Mouse (Mus musculus): Measurements from ENCODE around the gene Ptpn13.

GRCm38 (mm10) chr5:103541542-103541941 is 116.5 kb downstream of the Ptpn13 start:
- TF ChIP-seq POLR2A (IDR thresholded peaks at IDR 0.05; ENCODE audit: control insufficient read depth, extremely low read depth, insufficient read depth, low read length, poor library complexity) (no peak), CTCF (IDR thresholded peaks at IDR 0.05; ENCODE audit: borderline replicate concordance, control insufficient read depth, extremely low read depth, insufficient read depth, low read length, poor library complexity) (no peak)

Measured in thymus, adult 2 months (tissue).